Mouse (Mus musculus): ENCODE results near the gene Fhl2.
"Not testable (repeated sequence)": the region's sequence is repeated elsewhere in the genome, so short reads cannot be mapped to it uniquely, and the experiment has no call there.

The Fhl2 gene

DNA sequence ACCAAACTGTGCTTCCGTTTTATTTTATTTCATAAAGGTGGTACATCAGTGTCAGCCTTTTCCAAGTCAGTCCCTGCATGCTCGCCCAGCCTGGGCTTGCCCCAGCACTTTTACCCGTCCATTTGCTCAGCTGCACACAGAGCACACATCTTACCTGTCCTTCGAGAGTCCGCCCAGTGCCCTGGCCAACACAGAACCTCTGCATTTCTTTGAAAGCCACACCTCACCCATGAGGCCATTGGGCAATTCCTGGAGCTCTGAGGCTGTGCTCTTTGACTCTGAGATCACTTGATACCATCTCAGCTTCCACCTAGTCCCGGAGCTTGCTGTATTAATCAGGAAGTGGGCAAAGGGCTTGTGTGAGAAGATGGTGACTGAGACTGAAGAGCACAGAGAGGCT lies 51.4 kb downstream of the Fhl2 start:
- DNase-seq, result no peak

DNA sequence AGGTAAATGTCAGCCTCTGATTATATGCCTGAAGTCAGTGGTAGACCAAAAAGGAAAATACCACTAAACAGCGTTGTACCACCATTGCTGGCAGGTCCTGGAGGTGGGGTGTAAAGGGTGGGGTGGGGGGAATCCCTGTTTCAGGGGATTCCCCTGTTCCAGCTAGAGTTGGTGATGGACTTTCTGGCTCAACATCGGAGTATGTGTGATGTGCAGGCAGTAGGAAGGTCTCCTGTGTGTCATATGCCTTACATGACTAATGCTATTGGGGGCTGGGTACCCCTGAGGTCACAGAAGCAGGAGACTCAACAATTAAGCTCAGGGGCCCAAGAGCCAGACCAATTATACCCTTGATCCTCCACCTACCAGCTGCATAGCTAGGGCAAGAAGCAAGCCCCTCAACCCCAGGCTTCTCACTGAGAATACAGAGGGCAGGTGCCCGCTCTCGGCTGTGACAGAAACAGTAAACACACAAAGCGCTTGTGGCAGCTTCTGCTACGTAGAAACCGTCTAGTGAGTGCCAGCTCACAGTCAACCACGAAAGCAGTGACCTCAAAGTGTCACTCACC lies 52.4 kb downstream of the Fhl2 start:
- no peak for DNase-seq

DNA sequence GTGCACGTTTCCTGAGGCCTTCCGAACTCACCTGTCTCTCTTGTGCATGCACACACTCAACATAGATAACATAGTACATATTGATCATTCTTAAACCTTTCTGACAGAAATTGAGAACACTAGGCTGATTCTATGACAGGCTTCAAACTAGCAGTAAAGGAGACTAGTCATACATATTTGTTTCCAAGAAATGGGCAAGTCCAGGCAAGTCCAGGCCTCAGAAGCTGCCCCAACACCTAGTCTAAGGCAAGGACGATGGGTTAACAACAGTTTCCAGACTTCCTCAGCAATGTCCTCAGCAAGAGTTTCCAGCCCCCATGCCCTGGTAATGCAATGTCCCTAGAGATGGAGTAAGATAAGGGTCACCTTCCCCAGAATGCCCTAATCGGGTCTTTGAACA lies 53.0 kb downstream of the Fhl2 start:
- DNase-seq, result no peak

DNA sequence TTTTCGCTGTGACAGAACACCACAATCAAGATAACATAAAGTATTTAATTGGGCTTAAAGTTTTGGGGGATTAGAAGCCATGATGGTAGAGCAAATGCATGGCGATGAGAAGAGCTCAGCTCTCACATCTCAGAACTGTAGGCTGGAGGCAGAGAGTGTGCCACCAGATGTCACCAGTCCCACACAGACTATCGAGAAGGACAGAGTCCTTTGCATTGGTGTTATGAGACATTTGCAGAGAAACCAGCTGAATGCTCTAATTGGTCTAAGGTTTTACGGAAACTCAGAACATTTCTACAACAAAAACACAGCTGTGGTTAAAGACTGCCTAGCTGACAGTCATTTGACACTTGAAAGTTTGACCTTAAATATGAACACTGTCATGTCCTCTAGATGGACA lies 53.5 kb downstream of the Fhl2 start:
- no peak for DNase-seq

DNA sequence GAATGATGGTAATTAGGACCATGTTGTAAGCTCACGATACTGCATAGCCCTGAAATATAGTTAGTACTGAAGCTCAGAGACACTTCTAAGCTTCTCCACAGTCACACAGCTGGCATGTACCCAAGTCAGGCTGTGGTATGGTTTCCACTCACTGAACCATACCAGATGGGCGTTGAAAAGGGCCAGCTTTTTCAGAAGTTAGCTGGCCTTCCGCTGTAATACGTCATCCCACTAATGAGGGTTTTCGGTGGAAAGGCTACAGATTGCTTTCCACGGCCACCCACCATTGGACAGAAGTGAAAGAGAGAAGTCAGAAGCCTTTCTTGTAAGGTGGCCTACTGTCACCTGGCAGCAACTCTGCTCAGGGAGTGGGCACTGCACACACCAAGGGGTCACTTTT lies 53.9 kb downstream of the Fhl2 start:
- DNase-seq, result no peak

DNA sequence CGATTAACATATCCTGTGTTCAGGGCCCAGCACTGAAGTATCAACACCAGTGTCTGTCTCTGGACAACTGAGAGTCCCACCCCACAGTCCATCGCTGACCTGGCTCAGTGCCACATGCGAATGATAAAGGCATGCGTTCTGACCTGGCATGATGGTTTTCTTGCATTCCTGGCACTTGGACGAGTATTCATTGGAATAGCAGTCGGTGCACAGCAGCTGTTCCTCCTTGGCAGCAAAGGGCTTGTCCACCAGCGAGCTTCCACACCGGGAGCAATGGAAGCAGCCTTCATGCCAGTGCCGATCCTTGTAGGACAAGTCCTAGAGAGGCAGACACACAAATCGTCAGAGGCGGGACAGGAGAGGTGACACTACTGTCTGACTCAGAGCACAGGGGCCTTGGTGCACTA lies 55.2 kb downstream of the Fhl2 start:
- peak; percentile 28 for DNase-seq

- peak; percentile 59 for DNase-seq
Observed at GRCm38 (mm10) chr1:43139587-43140266, 57.1 kb downstream of the Fhl2 start.

GRCm38 (mm10) chr1:43138268-43138812 lies 58.4 kb downstream of the Fhl2 start:
- no peak for DNase-seq

DNA sequence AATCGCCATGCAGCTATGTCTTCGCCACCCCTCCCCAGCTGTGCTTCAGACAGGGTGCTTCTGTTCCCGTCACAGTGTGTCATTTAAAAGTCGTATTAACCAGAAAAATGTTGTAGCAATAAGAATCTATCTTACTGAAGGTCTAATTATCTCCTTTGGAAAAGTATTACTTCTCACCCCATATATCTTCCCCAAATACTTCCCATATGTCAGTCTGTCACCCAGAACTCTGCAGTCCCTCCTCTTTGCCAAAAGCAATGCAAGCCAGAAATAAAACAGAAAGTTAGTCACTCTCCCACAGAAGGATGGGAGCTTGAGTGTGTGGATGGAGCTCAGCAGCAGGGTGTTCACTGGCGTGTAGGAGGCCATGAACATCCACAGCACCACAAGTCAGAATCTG lies 59.5 kb downstream of the Fhl2 start:
- no peak for DNase-seq

GRCm38 (mm10) chr1:43136488-43137029 lies 60.2 kb downstream of the Fhl2 start:
- not testable (repeated sequence) for DNase-seq

DNA sequence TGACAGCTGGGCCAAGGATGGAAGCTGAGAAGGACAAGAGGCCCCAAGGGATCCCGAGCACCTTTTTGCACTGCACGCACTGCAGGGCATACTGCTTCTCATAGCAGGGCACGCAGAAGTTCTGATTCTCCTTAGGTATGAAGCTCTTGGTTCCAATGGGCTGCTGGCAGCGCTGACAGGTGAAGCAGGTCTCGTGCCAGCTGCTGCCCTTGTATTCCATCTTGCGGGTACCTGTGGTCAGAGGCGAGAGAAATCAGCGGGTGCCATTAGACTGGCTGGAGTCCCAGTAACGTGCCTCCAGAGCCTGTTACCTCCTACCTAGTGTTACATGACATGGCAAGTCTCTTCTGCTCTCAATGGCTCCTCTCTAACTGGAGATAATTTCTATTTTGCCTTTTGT lies 65.2 kb downstream of the Fhl2 start:
- no peak for DNase-seq

GRCm38 (mm10) chr1:43130219-43130981 lies 66.4 kb downstream of the Fhl2 start:
- DNase-seq, result no peak

- no peak for DNase-seq
Observed at GRCm38 (mm10) chr1:43127820-43128610, 68.8 kb downstream of the Fhl2 start.

- DNase-seq, result no peak
Observed at GRCm38 (mm10) chr1:43127196-43127595, 69.6 kb downstream of the Fhl2 start.

- no peak for DNase-seq
Observed at GRCm38 (mm10) chr1:43124726-43125125, 72.1 kb downstream of the Fhl2 start.

GRCm38 (mm10) chr1:43122616-43123015 lies 74.2 kb downstream of the Fhl2 start:
- DNase-seq, result no peak

DNA sequence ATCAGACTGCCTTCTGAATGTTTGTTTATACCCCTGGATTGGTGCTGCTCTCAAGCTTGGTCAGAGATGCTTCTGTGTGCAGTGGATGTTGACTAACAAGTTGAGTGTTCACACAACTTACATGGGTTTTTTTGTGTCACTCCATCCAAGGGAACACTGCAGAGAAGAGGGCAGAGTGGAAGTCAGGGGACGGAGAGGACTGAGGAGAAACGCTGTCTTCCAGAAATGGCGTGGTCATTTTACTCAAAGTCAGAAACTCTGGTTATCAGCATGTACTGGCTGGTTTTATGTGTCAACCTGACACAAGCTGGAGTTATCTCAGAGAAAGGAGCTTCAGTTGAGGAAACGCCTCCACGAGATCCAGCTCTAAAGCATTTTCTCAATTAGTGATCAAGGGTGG lies 75.8 kb downstream of the Fhl2 start:
- DNase-seq, result no peak

- DNase-seq, result no peak
Observed at GRCm38 (mm10) chr1:43117435-43117834, 79.3 kb downstream of the Fhl2 start.

- DNase-seq, result peak; percentile 41
Observed at GRCm38 (mm10) chr1:43112882-43113281, 83.9 kb downstream of the Fhl2 start.

DNA sequence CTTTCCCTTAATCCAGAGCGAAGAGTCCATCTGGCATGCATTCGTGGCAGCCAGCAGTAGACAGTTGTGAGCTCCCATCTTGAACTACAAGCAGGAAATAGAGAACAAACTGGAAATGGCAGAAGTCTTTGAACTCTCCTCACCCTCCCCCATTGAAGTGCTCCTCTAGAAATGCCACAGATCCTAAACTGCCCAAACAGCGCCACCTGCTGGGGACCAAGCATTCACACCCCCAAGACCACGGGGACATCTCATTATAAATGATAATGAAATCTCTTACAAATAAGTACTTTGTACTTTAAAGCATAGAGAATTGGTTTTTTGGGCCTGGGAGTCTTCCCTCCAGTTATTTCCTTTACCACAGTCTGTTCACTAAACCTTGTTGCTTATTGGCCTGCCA lies 86.2 kb downstream of the Fhl2 start:
- DNase-seq, result no peak

DNA sequence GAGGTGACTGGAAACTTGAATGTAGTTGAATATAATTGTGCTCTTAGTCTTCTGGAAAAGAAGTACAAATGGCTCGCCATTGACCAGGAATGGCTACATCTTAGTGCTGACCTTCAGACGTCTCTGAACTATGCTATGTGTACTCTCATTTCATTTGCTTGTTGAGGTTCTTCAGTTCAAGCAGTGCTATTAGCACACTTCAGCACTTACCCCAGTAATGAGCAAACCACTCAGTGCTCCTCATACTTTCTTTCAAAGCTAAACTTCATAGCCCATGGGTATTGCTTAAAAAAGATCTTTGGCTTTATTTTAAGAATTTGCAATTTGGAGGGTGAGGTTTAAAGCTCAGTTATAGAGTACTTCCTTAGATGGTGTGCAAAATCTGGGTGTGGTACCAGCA lies 88.1 kb downstream of the Fhl2 start:
- no peak for DNase-seq

- DNase-seq, result peak; percentile 92
Observed at GRCm38 (mm10) chr1:43098031-43098984, 98.5 kb downstream of the Fhl2 start, which contains the start of the genes Tgfbrap1 and AI597479. TSS of gene Tgfbrap1 (minus strand) at chr1:43098637. TSS of gene AI597479 (plus strand) at chr1:43098710.

Data from cerebellum, adult 11-12 months (tissue).